Mouse (Mus musculus) thymus, postnatal 36 days (tissue): ENCODE measurements around the gene Rapgef2.
"Not testable (repeated sequence)": the region's sequence is repeated elsewhere in the genome, so short reads cannot be mapped to it uniquely, and the experiment has no call there.

ENCODE experiments used
- DNase-seq, 2 experiments: peaks; one replicate each; pipeline ENCODE4 v3.0.0; 2022; ENCODE audit warnings: mixed read lengths in 2 of 2

Rapgef2 gene

GRCm38 (mm10) chr3:79202275-79203153 lies 83.8 kb downstream of the Rapgef2 start:
- DNase-seq, result peak; percentile 42 to 47

- DNase-seq, result peak in 1 of 2 experiments; percentile 26
Observed at GRCm38 (mm10) chr3:79196708-79197437, 89.4 kb downstream of the Rapgef2 start.

GRCm38 (mm10) chr3:79195280-79195679 lies 91.0 kb downstream of the Rapgef2 start:
- no peak for DNase-seq

- DNase-seq, result no peak
Observed at GRCm38 (mm10) chr3:79194111-79194793, 92.1 kb downstream of the Rapgef2 start.

- no peak for DNase-seq
Observed at GRCm38 (mm10) chr3:79193001-79193400, 93.3 kb downstream of the Rapgef2 start.

- no peak for DNase-seq
Observed at GRCm38 (mm10) chr3:79191981-79192380, 94.3 kb downstream of the Rapgef2 start.

GRCm38 (mm10) chr3:79191471-79191870 lies 94.8 kb downstream of the Rapgef2 start:
- DNase-seq, result no peak

- DNase-seq, result no peak
Observed at GRCm38 (mm10) chr3:79190377-79190776, 95.9 kb downstream of the Rapgef2 start.

- DNase-seq, result no peak
Observed at GRCm38 (mm10) chr3:79187912-79188311, 98.4 kb downstream of the Rapgef2 start.

GRCm38 (mm10) chr3:79182290-79182689 lies 104.0 kb downstream of the Rapgef2 start:
- no peak for DNase-seq

- DNase-seq, result no peak
Observed at GRCm38 (mm10) chr3:79181248-79181991, 104.9 kb downstream of the Rapgef2 start.

GRCm38 (mm10) chr3:79180086-79180485 lies 106.2 kb downstream of the Rapgef2 start:
- DNase-seq, result no peak

GRCm38 (mm10) chr3:79179499-79180053 lies 106.7 kb downstream of the Rapgef2 start:
- DNase-seq, result no peak

GRCm38 (mm10) chr3:79178708-79179107 lies 107.6 kb downstream of the Rapgef2 start:
- DNase-seq, result no peak

GRCm38 (mm10) chr3:79178070-79178469 lies 108.2 kb downstream of the Rapgef2 start:
- DNase-seq, result peak; percentile 47 to 61

- DNase-seq, result peak; percentile 47 to 64
Observed at GRCm38 (mm10) chr3:79177136-79177870, 109.0 kb downstream of the Rapgef2 start.

GRCm38 (mm10) chr3:79174168-79174567 lies 112.1 kb downstream of the Rapgef2 start:
- DNase-seq, result no peak

GRCm38 (mm10) chr3:79173291-79173690 lies 113.0 kb downstream of the Rapgef2 start:
- DNase-seq, result no peak

- not testable (repeated sequence) for DNase-seq
Observed at GRCm38 (mm10) chr3:79171146-79171545, 115.2 kb downstream of the Rapgef2 start.

GRCm38 (mm10) chr3:79168168-79168827 lies 118.0 kb downstream of the Rapgef2 start:
- no peak for DNase-seq

- DNase-seq, result no peak
Observed at GRCm38 (mm10) chr3:79167586-79167985, 118.7 kb downstream of the Rapgef2 start.
